Mouse (Mus musculus) heart, embryonic 16.5 days (tissue): ENCODE data around the gene Tulp4. TPM values are rescaled to one million over a fixed set of nuclear protein-coding genes. Genes with fewer than 3 reads are reported as not detected.

Experiments
- ATAC-seq: fragments of 200-750 bp; cut with Nextera tagmentation; replicated peaks from 2 replicates; pipeline ENCODE4 v1.8.0; 2017; ENCODE audit warnings: moderate number of reproducible peaks; ENCODE audit not compliant: insufficient read depth, low FRiP score; ENCODE audit errors: extremely low read depth
- H3K27ac ChIP-seq: fragments of 300-500 bp; sonication (generic); 2 replicates; pipeline ENCODE4 v1.5.1; 2014; ENCODE audit warnings: mild to moderate bottlenecking, low read length, control low read depth, moderate library complexity
- H3K27me3 ChIP-seq: fragments of 300-500 bp; sonication (generic); 2 replicates; pipeline ENCODE4 v1.6.1; 2014; ENCODE audit warnings: low read length, mixed read lengths; ENCODE audit not compliant: control insufficient read depth, insufficient read depth
- H3K36me3 ChIP-seq: fragments of 300-500 bp; sonication (generic); 2 replicates; pipeline ENCODE4 v1.6.1; 2014; ENCODE audit not compliant: control insufficient read depth, insufficient read depth
- H3K4me1 ChIP-seq: fragments of 300-500 bp; sonication (generic); 2 replicates; pipeline ENCODE4 v1.6.1; 2014; ENCODE audit warnings: low read length, mixed read lengths; ENCODE audit not compliant: control insufficient read depth, insufficient read depth
- H3K4me2 ChIP-seq: fragments of 300-500 bp; sonication (generic); 2 replicates; pipeline ENCODE4 v1.6.1; 2014; ENCODE audit warnings: low read depth, mild to moderate bottlenecking, control low read depth, low read length
- H3K4me3 ChIP-seq: fragments of 300-500 bp; sonication (generic); 2 replicates; pipeline ENCODE4 v1.5.1; 2014; ENCODE audit warnings: mild to moderate bottlenecking, control low read depth, low read length
- H3K9ac ChIP-seq: fragments of 300-500 bp; sonication (generic); 2 replicates; pipeline ENCODE4 v1.6.1; 2014; ENCODE audit warnings: low read length, control low read depth
- H3K9me3 ChIP-seq: fragments of 300-500 bp; sonication (generic); replicated peaks from 2 replicates; pipeline ENCODE4 v1.6.1; 2016; ENCODE audit warnings: low read length; ENCODE audit not compliant: control insufficient read depth
- WGBS: fragments of 180-500 bp; shearing (Covaris S2); extraction: QIAGEN DNeasy Blood & Tissue Kit; methylation state at CpG from one replicate; pipeline ENCODE4 v1.1.7; 2014; 5-methylcytosine and 5-hydroxymethylcytosine counted together
- polyA plus RNA-seq: library from polyadenylated mRNA; unstranded; fragments of >200 nt; fragmentation: Nextera tagmentation; extraction: Ambion mirVana; gene quantifications from 2 replicates; pipeline ENCODE4 v1.2.1, GENCODE M21; 2015

Tulp4 gene
- polyA plus RNA-seq, 1 experiment from 2014 or later = 70.2 TPM

- Histone ChIP-seq H3K36me3 (peaks cover 11% of the 10 kb centered on the region), H3K27me3 (no peaks in the 10 kb centered on the region), H3K4me2 (no peak overlapping the region), H3K4me3 (no peak overlapping the region), H3K27ac (no peak overlapping the region), H3K9ac (no peak overlapping the region), H3K9me3 (no peaks in the 10 kb centered on the region), H3K4me1 (peaks cover 9% of the 10 kb centered on the region)
- no peak for ATAC-seq
- 82% methylated on average over 5 of the region's 5 CpGs for WGBS
Measured at GRCm38 (mm10) chr17:6083323-6083890, 22.8 kb upstream of the Tulp4 start.

- H3K27ac ChIP-seq = no peak overlapping the region
- peaks cover 3% of the 10 kb centered on the region; the same call in 1 of the 2 replicates for H3K36me3 ChIP-seq
- no peaks in the 10 kb centered on the region for H3K4me1 ChIP-seq
- WGBS = 85% methylated on average over 6 of the region's 6 CpGs
- no peak overlapping the region for H3K9ac ChIP-seq
- no peaks in the 10 kb centered on the region for H3K9me3 ChIP-seq
- no peak overlapping the region for H3K4me3 ChIP-seq
- H3K4me2 ChIP-seq = no peak overlapping the region
- H3K27me3 ChIP-seq = no peaks in the 10 kb centered on the region
- no peak for ATAC-seq
Measured at GRCm38 (mm10) chr17:6091604-6092003, 14.6 kb upstream of the Tulp4 start.

GRCm38 (mm10) chr17:6095579-6095978 is 10.7 kb upstream of the Tulp4 start:
- H3K36me3 ChIP-seq = no peaks in the 10 kb centered on the region
- H3K4me1 ChIP-seq = no peaks in the 10 kb centered on the region
- H3K27me3 ChIP-seq = no peaks in the 10 kb centered on the region
- no peaks in the 10 kb centered on the region for H3K9me3 ChIP-seq
- no peak overlapping the region for H3K4me2 ChIP-seq
- H3K27ac ChIP-seq = no peak overlapping the region
- H3K4me3 ChIP-seq = no peak overlapping the region
- ATAC-seq = no peak
- no peak overlapping the region for H3K9ac ChIP-seq

- WGBS = 18% methylated on average over 4 of the region's 4 CpGs
- no peak for ATAC-seq
Measured at GRCm38 (mm10) chr17:6097884-6098283, 8.4 kb upstream of the Tulp4 start.

GRCm38 (mm10) chr17:6102287-6102686 is 4.0 kb upstream of the Tulp4 start:
- Histone ChIP-seq H3K27me3 (0 out of 2 replicates have a peak, but pooled peaks cover 2% of the 10 kb centered on the region), H3K4me2 (no peak overlapping the region), H3K9me3 (no peaks in the 10 kb centered on the region), H3K4me3 (no peak overlapping the region), H3K4me1 (peaks cover 2% of the 10 kb centered on the region; the same call in 1 of the 2 replicates), H3K9ac (no peak overlapping the region), H3K27ac (no peak overlapping the region), H3K36me3 (no peaks in the 10 kb centered on the region)
- 76% methylated on average over 3 of the region's 3 CpGs for WGBS
- no peak for ATAC-seq

More at GRCm38 (mm10) chr17:6097884-6098283, 8.4 kb upstream of the Tulp4 start:
- Histone ChIP-seq H3K9ac (no peak overlapping the region), H3K27me3 (no peaks in the 10 kb centered on the region), H3K4me2 (no peak overlapping the region), H3K9me3 (no peaks in the 10 kb centered on the region), H3K4me1 (no peaks in the 10 kb centered on the region), H3K36me3 (no peaks in the 10 kb centered on the region), H3K4me3 (no peak overlapping the region), H3K27ac (no peak overlapping the region)

- Histone ChIP-seq H3K27me3 (0 out of 2 replicates have a peak, but pooled peaks cover 2% of the 10 kb centered on the region), H3K9ac (no peak overlapping the region), H3K36me3 (no peaks in the 10 kb centered on the region), H3K4me2 (no peak overlapping the region), H3K4me1 (peaks cover 14% of the 10 kb centered on the region), H3K9me3 (no peaks in the 10 kb centered on the region), H3K27ac (no peak overlapping the region), H3K4me3 (no peak overlapping the region)
- 79% methylated on average over 6 of the region's 6 CpGs for whole genome bisulfite sequencing
- ATAC-seq = no peak
Measured at GRCm38 (mm10) chr17:6103566-6103965, 2.7 kb upstream of the Tulp4 start.

GRCm38 (mm10) chr17:6107015-6107601 is 871 bp downstream of the Tulp4 start:
- H3K4me2 ChIP-seq = peak overlapping the region; percentile 84
- no peaks in the 10 kb centered on the region for H3K9me3 ChIP-seq
- H3K4me1 ChIP-seq = peaks cover 16% of the 10 kb centered on the region
- peak overlapping the region; percentile 72 for H3K4me3 ChIP-seq
- no peak; the same call in 1 of the 2 replicates for ATAC-seq
- H3K27me3 ChIP-seq = 0 out of 2 replicates have a peak, but pooled peaks cover 2% of the 10 kb centered on the region
- H3K9ac ChIP-seq = peak overlapping the region; percentile 89
- H3K27ac ChIP-seq = peak overlapping the region; percentile 88
- H3K36me3 ChIP-seq = no peaks in the 10 kb centered on the region
- under 1% methylated on average over 41 of the region's 50 CpGs for WGBS

- Histone ChIP-seq H3K36me3 (no peaks in the 10 kb centered on the region), H3K4me3 (peak overlapping the region; percentile 72), H3K27me3 (0 out of 2 replicates have a peak, but pooled peaks cover 2% of the 10 kb centered on the region), H3K4me1 (peaks cover 16% of the 10 kb centered on the region), H3K27ac (no peak overlapping the region), H3K9me3 (no peaks in the 10 kb centered on the region), H3K9ac (peak overlapping the region; percentile 89), H3K4me2 (peak overlapping the region; percentile 84)
- ATAC-seq = no peak
- WGBS = 51% methylated on average over 7 of the region's 7 CpGs
Measured at GRCm38 (mm10) chr17:6108175-6108574, 1.9 kb downstream of the Tulp4 start.

GRCm38 (mm10) chr17:6110956-6111355 is 4.7 kb downstream of the Tulp4 start:
- no peaks in the 10 kb centered on the region for H3K27me3 ChIP-seq
- H3K9me3 ChIP-seq = no peaks in the 10 kb centered on the region
- no peak overlapping the region for H3K9ac ChIP-seq
- no peak overlapping the region for H3K27ac ChIP-seq
- peaks cover 15% of the 10 kb centered on the region for H3K4me1 ChIP-seq
- 71% methylated on average over 3 of the region's 3 CpGs for WGBS
- no peak overlapping the region for H3K4me2 ChIP-seq
- ATAC-seq = no peak
- no peaks in the 10 kb centered on the region for H3K36me3 ChIP-seq
- H3K4me3 ChIP-seq = no peak overlapping the region
